Mouse (Mus musculus): Measurements from ENCODE around the gene Slc4a4. TPM values are rescaled to one million over a fixed set of nuclear protein-coding genes. Genes with fewer than 3 reads are reported as not detected.

Slc4a4 gene
- polyA plus RNA-seq, 1 experiment from 2014 or later: 12.7 TPM

DNA sequence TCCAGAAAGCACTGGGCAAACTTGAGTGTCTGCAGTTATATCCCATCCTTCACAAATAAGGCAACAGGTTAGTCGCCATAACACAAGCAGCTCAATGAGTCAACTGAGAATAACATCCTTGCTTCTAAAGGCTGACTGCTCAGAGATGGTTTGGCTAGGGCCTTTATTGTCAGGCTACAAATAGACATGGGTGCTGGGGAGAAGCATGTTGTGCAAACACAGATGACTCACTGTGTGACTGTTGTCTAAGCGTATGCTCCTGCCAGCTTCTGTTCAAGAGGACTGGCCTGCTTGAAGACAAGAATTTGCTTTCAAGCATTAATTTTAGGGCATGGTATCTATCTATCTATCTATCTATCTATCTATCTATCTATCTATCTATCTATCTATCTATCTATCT is 253.5 kb downstream of the Slc4a4 start:
- H3K27me3 ChIP-seq (ENCODE audit: insufficient read depth, low read length): no peaks in the 10 kb centered on the region
- H3K9ac ChIP-seq (replicated peaks; ENCODE audit: low read length): no peak overlapping the region
- no peak overlapping the region for H3K4me3 ChIP-seq (ENCODE audit: low read length)
- no peaks in the 10 kb centered on the region for H3K36me3 ChIP-seq (ENCODE audit: insufficient read depth, low read length)
- WGBS: 95% methylated on average over 2 of the region's 2 CpGs
- no peaks in the 10 kb centered on the region for H3K9me3 ChIP-seq (ENCODE audit: low read length)
- H3K4me1 ChIP-seq (ENCODE audit: insufficient read depth, low read length): peaks cover 3% of the 10 kb centered on the region; the same call in 1 of the 2 replicates
- ATAC-seq (ENCODE audit: low FRiP score, low TSS enrichment): no peak
- no peak overlapping the region for H3K4me2 ChIP-seq (replicated peaks; ENCODE audit: low read depth, low read length)
- no peak overlapping the region for H3K27ac ChIP-seq (ENCODE audit: low read length)

DNA sequence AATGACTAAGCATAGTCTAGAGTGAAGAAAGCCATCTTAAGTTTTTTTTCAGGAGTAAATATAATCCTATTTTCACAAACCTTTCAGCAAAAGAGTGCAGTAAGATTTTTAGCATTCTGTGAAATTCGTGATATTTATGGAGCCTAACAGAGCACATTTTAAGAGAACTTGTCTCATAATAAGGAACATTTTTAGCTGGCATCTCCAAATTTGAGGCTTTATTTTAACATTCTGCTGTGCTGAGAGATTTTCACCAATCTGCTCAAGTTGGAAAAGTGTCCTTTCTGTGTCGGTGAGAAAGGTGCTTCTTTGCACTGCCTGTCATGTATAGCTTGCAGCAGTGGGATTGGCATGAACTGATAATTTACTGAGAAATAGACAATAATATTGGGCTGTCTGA is 255.1 kb downstream of the Slc4a4 start:
- Histone ChIP-seq H3K4me3 (ENCODE audit: low read length) (no peak overlapping the region), H3K4me2 (replicated peaks; ENCODE audit: low read depth, low read length) (no peak overlapping the region), H3K9me3 (ENCODE audit: low read length) (no peaks in the 10 kb centered on the region), H3K27ac (ENCODE audit: low read length) (no peak overlapping the region), H3K36me3 (ENCODE audit: insufficient read depth, low read length) (no peaks in the 10 kb centered on the region), H3K9ac (replicated peaks; ENCODE audit: low read length) (no peak overlapping the region), H3K4me1 (ENCODE audit: insufficient read depth, low read length) (peaks cover 6% of the 10 kb centered on the region; the same call in 1 of the 2 replicates), H3K27me3 (ENCODE audit: insufficient read depth, low read length) (no peaks in the 10 kb centered on the region)
- ATAC-seq (ENCODE audit: low FRiP score, low TSS enrichment): no peak
- WGBS: 87% methylated on average over 2 of the region's 2 CpGs

DNA sequence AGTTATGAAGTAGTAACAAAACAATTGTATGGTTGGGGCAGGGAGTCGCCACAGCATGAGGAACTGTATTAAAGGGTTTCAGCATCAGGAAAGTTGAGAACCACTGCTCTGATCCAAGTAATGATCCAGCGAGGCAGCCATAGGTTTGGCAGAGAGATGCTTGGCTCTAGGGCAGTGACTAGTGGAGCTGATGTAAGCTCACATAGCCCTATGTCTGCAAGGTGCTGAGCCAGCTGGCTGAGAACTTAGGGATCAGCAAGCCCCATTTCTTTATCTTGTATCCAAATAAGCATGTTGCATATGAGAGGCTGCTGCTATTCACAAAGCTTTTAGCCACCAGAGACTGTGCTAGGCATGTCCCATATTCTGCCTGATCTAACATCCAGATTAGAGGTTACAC is 259.7 kb downstream of the Slc4a4 start:
- WGBS: 80% methylated on average over 2 of the region's 2 CpGs
- Histone ChIP-seq H3K36me3 (ENCODE audit: insufficient read depth, low read length) (no peaks in the 10 kb centered on the region), H3K27ac (ENCODE audit: low read length) (no peak overlapping the region), H3K4me3 (ENCODE audit: low read length) (no peak overlapping the region), H3K9ac (replicated peaks; ENCODE audit: low read length) (no peak overlapping the region), H3K4me1 (ENCODE audit: insufficient read depth, low read length) (peaks cover 33% of the 10 kb centered on the region), H3K4me2 (replicated peaks; ENCODE audit: low read depth, low read length) (no peak overlapping the region), H3K9me3 (ENCODE audit: low read length) (no peaks in the 10 kb centered on the region), H3K27me3 (ENCODE audit: insufficient read depth, low read length) (no peaks in the 10 kb centered on the region)
- ATAC-seq (ENCODE audit: low FRiP score, low TSS enrichment): no peak

DNA sequence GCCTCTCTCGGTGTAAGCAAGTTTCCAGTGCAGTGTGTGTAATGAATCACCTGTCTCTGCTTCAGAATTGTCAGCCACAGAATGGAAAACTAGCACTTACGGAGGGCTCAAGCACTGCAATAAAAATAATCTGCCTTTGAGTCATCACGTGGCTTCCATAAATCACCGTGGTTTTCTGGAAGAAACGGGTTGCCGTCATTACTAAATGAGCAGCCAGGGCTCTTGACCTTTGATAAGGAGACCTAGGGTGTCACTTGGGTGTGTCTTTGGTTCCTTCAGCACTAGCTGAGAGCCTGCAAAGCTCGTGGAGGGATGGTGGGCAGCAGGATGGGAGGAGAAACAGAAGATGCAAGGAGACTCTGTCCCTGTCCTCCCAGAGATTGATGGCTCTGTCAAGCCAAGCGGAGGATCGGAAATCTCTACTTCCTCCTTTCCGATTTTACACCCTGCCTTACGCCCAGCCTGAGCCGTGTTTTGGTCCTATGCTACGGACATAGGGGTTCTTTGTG is 260.7 kb downstream of the Slc4a4 start:
- no peak overlapping the region for H3K9ac ChIP-seq (replicated peaks; ENCODE audit: low read length)
- no peaks in the 10 kb centered on the region for H3K27me3 ChIP-seq (ENCODE audit: insufficient read depth, low read length)
- no peak overlapping the region for H3K4me3 ChIP-seq (ENCODE audit: low read length)
- peak overlapping the region; percentile 26 for H3K4me2 ChIP-seq (replicated peaks; ENCODE audit: low read depth, low read length)
- H3K9me3 ChIP-seq (ENCODE audit: low read length): no peaks in the 10 kb centered on the region
- 8% methylated on average over 13 of the region's 13 CpGs for WGBS
- H3K36me3 ChIP-seq (ENCODE audit: insufficient read depth, low read length): no peaks in the 10 kb centered on the region
- H3K27ac ChIP-seq (ENCODE audit: low read length): no peak overlapping the region
- H3K4me1 ChIP-seq (ENCODE audit: insufficient read depth, low read length): peaks cover 33% of the 10 kb centered on the region
- ATAC-seq (ENCODE audit: low FRiP score, low TSS enrichment): peak; percentile 69; the same call in 1 of the 2 replicates

DNA sequence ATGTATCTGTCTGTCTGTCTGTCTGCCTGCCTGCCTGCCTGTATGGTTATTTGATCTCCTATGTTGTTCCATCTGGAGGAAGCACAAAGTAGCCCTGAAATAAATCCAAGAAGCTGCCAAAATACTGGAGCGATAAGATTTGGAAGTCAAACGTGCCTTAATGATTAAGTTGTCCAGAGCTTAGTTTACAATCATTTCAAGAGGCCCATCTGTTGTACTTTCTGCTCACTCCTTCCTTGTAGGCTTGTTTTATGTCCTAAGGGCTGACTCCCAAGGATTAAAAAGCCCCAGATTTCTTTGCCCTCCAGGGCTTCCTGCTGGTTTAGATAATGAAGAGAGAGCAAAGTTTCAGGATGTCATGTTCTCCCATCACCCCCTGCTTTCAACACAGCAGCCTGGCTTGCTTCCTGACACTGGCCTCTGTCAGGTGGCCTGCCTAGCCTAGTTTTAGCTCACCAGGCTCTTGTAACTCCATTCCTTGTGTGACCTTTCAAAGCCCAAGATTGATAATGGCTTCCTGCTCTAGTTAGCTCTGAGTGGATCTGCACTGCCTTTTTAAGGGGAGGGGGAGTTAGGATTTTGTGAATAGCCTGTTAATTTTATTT is 262.9 kb downstream of the Slc4a4 start:
- Histone ChIP-seq H3K27ac (ENCODE audit: low read length) (no peak overlapping the region), H3K27me3 (ENCODE audit: insufficient read depth, low read length) (no peaks in the 10 kb centered on the region), H3K4me1 (ENCODE audit: insufficient read depth, low read length) (peaks cover 30% of the 10 kb centered on the region), H3K9me3 (ENCODE audit: low read length) (no peaks in the 10 kb centered on the region), H3K36me3 (ENCODE audit: insufficient read depth, low read length) (no peaks in the 10 kb centered on the region), H3K9ac (replicated peaks; ENCODE audit: low read length) (no peak overlapping the region), H3K4me3 (ENCODE audit: low read length) (no peak overlapping the region), H3K4me2 (replicated peaks; ENCODE audit: low read depth, low read length) (no peak overlapping the region)
- 12% methylated on average over 2 of the region's 2 CpGs for WGBS
- no peak; the same call in none of the 2 replicates for ATAC-seq (ENCODE audit: low FRiP score, low TSS enrichment)

DNA sequence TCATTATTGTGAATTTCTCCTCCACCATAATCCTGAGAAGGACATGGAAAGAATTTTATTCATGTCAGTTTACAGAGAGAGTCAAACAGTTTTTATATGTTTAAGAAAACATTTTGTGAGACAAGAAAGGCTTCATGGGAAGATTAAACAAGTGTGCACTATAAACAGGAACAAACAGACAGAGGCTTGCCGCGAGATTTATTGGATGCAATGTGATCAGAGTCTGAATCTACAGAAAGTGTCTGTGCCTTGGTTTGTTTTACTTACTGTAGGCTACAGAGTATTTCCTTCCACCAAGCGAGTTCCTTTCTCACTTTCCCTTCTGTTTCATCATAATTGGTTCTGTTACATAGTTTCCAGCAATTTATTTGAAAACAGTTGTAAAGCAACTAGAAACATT is 264.5 kb downstream of the Slc4a4 start:
- WGBS: 39% methylated on average over 3 of the region's 3 CpGs
- H3K9ac ChIP-seq (replicated peaks; ENCODE audit: low read length): no peak overlapping the region
- no peak for ATAC-seq (ENCODE audit: low FRiP score, low TSS enrichment)

DNA sequence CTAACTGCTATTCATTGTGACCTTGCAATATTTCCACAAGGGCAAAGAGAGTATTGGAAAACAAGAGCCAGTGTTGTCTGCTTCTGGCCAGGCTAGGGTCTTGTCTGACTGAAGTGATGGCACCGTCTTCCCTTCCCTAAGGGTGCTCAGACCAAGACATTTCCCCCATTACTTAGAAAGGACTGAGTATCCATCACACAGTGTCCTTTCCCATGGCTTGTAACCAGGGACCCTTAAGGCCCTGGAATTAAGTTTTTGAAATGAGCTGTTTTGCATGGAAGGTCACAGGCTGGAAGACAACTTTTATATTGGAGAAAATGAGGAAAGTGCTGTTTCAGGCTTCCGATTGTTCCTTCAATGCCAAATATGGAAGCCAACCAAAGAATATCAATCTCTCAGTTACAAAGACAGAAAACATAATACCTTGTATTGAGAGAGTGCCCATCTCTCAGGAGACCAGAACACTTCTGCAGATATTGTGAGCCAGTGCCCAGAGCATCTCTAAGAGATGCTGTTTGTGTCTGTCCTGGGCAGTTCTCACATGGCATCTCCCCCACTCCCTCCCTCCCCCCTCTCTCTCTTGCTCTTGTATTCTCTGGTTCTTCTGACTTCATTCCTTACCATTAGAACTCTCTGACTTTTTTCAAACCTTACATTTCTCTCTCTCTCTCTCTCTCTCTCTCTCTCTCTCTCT is 284.6 kb downstream of the Slc4a4 start:
- WGBS: 96% methylated on average over 2 of the region's 2 CpGs
- Histone ChIP-seq H3K27ac (ENCODE audit: low read length) (no peak overlapping the region), H3K4me2 (replicated peaks; ENCODE audit: low read depth, low read length) (no peak overlapping the region), H3K36me3 (ENCODE audit: insufficient read depth, low read length) (no peaks in the 10 kb centered on the region), H3K4me3 (ENCODE audit: low read length) (no peak overlapping the region), H3K9ac (replicated peaks; ENCODE audit: low read length) (no peak overlapping the region), H3K27me3 (ENCODE audit: insufficient read depth, low read length) (no peaks in the 10 kb centered on the region), H3K4me1 (ENCODE audit: insufficient read depth, low read length) (no peaks in the 10 kb centered on the region), H3K9me3 (ENCODE audit: low read length) (no peaks in the 10 kb centered on the region)
- ATAC-seq (ENCODE audit: low FRiP score, low TSS enrichment): no peak

More for the DNA sequence above, 264.5 kb downstream of the Slc4a4 start:
- no peak overlapping the region for H3K4me3 ChIP-seq (ENCODE audit: low read length)
- no peak overlapping the region for H3K4me2 ChIP-seq (replicated peaks; ENCODE audit: low read depth, low read length)
- no peaks in the 10 kb centered on the region for H3K36me3 ChIP-seq (ENCODE audit: insufficient read depth, low read length)
- peaks cover 30% of the 10 kb centered on the region for H3K4me1 ChIP-seq (ENCODE audit: insufficient read depth, low read length)
- no peaks in the 10 kb centered on the region for H3K27me3 ChIP-seq (ENCODE audit: insufficient read depth, low read length)
- H3K27ac ChIP-seq (ENCODE audit: low read length): no peak overlapping the region
- H3K9me3 ChIP-seq (ENCODE audit: low read length): no peaks in the 10 kb centered on the region

DNA sequence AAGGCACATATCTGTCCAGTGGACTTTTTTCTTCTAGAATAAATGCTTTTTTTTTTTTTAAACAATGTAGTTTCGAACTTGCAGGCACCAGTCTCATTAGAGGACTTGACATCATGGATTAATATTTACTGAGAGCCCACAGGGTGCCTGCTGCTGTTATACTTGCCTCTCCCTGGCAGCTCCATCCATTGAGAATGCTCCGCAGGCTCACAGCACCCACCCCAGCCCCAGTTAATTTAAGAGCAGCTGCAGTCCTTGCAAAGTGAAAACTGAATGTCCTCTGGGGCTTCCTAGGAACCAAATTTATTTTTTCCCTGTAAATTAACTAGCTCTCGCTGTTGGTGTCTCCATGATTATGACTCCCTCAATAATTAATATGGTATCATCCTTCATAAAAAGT is 303.4 kb downstream of the Slc4a4 start:
- no peaks in the 10 kb centered on the region for H3K4me1 ChIP-seq (ENCODE audit: insufficient read depth, low read length)
- H3K36me3 ChIP-seq (ENCODE audit: insufficient read depth, low read length): no peaks in the 10 kb centered on the region
- H3K9ac ChIP-seq (replicated peaks; ENCODE audit: low read length): no peak overlapping the region
- H3K4me3 ChIP-seq (ENCODE audit: low read length): no peak overlapping the region
- H3K27me3 ChIP-seq (ENCODE audit: insufficient read depth, low read length): no peaks in the 10 kb centered on the region
- H3K9me3 ChIP-seq (ENCODE audit: low read length): no peaks in the 10 kb centered on the region
- H3K4me2 ChIP-seq (replicated peaks; ENCODE audit: low read depth, low read length): no peak overlapping the region
- ATAC-seq (ENCODE audit: low FRiP score, low TSS enrichment): no peak
- 72% methylated on average over 3 of the region's 3 CpGs for WGBS
- H3K27ac ChIP-seq (ENCODE audit: low read length): no peak overlapping the region

DNA sequence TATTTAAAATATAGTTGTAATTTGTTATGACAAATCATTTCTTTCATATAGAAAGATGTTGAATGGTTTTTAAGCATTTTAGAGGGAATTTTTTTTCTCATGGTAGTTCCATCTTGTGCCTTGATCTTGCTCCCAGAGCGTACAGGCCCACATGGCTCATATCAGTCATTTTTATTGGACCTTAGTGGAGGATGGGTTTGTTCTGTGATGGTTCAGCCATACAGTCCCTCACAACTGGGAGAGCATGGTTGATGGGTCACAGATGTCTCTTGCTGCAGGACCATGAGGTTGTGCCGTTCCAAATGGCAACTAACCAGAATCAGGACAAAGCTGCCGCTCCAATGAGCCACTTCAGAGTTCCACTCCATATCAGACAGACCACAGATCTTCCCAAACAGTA is 308.0 kb downstream of the Slc4a4 start:
- H3K4me2 ChIP-seq (replicated peaks; ENCODE audit: low read depth, low read length): no peak overlapping the region
- no peak overlapping the region for H3K4me3 ChIP-seq (ENCODE audit: low read length)
- no peaks in the 10 kb centered on the region for H3K9me3 ChIP-seq (ENCODE audit: low read length)
- peak overlapping the region; percentile 34; the same call in 1 of the 2 replicates for H3K27ac ChIP-seq (ENCODE audit: low read length)
- ATAC-seq (ENCODE audit: low FRiP score, low TSS enrichment): peak; percentile 70; the same call in 1 of the 2 replicates
- no peak overlapping the region for H3K9ac ChIP-seq (replicated peaks; ENCODE audit: low read length)
- no peaks in the 10 kb centered on the region for H3K4me1 ChIP-seq (ENCODE audit: insufficient read depth, low read length)
- H3K36me3 ChIP-seq (ENCODE audit: insufficient read depth, low read length): no peaks in the 10 kb centered on the region
- H3K27me3 ChIP-seq (ENCODE audit: insufficient read depth, low read length): no peaks in the 10 kb centered on the region
- 62% methylated on average over 3 of the region's 3 CpGs for WGBS

DNA sequence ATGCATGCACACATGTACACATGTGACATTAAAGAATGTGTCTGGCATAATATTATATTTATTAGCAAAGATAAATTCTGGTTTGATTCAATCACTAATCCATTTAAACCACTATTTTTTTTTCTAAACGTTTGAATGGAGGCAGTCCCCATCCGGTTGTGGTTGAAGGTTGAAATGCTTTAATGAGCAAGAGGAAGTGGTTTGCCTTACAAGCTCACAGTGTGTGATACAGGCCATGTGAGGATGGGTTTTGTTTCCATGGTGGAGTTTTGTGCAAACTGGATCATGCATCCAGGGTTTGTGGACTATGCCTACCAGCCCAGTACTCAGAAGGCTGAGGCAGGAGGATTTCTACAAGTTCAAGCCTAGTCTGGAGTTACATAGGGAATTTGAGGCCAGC is 311.9 kb downstream of the Slc4a4 start:
- WGBS: 59% methylated on average over 2 of the region's 2 CpGs
- Histone ChIP-seq H3K4me1 (ENCODE audit: insufficient read depth, low read length) (no peaks in the 10 kb centered on the region), H3K27me3 (ENCODE audit: insufficient read depth, low read length) (no peaks in the 10 kb centered on the region), H3K36me3 (ENCODE audit: insufficient read depth, low read length) (no peaks in the 10 kb centered on the region), H3K9ac (replicated peaks; ENCODE audit: low read length) (no peak overlapping the region), H3K4me3 (ENCODE audit: low read length) (no peak overlapping the region), H3K27ac (ENCODE audit: low read length) (no peak overlapping the region), H3K9me3 (ENCODE audit: low read length) (no peaks in the 10 kb centered on the region), H3K4me2 (replicated peaks; ENCODE audit: low read depth, low read length) (no peak overlapping the region)
- no peak for ATAC-seq (ENCODE audit: low FRiP score, low TSS enrichment)

Measured in kidney, embryonic 16.5 days (tissue).